Mouse (Mus musculus): Measurements from ENCODE around the gene Zfr2. TPM values are rescaled to one million over a fixed set of nuclear protein-coding genes. Genes with fewer than 3 reads are reported as not detected.

Zfr2 gene
- total and polyA plus RNA-seq, 3 experiments: 1.9 to 7.1 (median 2.6) TPM

- Histone ChIP-seq H3K27me3 (ENCODE audit: insufficient read depth, low read length) (peaks cover 15% of the 10 kb centered on the region), H3K4me3 (ENCODE audit: low read depth, low read length) (no peak overlapping the region), H3K36me3 (replicated peaks) (peaks cover 67% of the 10 kb centered on the region), H3K4me1 (ENCODE audit: insufficient read depth, low read depth, low read length) (peaks cover 59% of the 10 kb centered on the region), H3K9me3 (replicated peaks) (no peaks in the 10 kb centered on the region)
- ATAC-seq (ENCODE audit: extremely low read depth, insufficient number of reproducible peaks, low FRiP score, poor library complexity, severe bottlenecking) (no peak), DNase-seq (ENCODE audit: low spot score) (no peak)
- TF ChIP-seq CTCF (IDR thresholded peaks at IDR 0.05; ENCODE audit: low read depth, low read length) (no peak), GATA2 (IDR thresholded peaks at IDR 0.05; ENCODE audit: borderline replicate concordance, low read depth, low read length) (no peak), GATA1 (IDR thresholded peaks at IDR 0.05; ENCODE audit: borderline replicate concordance, low read length) (no peak), POLR2AphosphoS5 (IDR thresholded peaks at IDR 0.05; ENCODE audit: insufficient replicate concordance, low read depth, low read length) (no peak), TAL1 (conservative IDR thresholded peaks at IDR 0.05; ENCODE audit: low read depth, low read length) (no peak)
Observed at GRCm38 (mm10) chr10:81190912-81191321, 42.0 kb upstream of the Zfr2 start.

GRCm38 (mm10) chr10:81191342-81191982 is 41.5 kb upstream of the Zfr2 start:
- H3K9me3 ChIP-seq (replicated peaks): no peaks in the 10 kb centered on the region
- H3K4me1 ChIP-seq (ENCODE audit: insufficient read depth, low read depth, low read length): peaks cover 59% of the 10 kb centered on the region
- peaks cover 64% of the 10 kb centered on the region for H3K36me3 ChIP-seq (replicated peaks)
- H3K4me3 ChIP-seq (ENCODE audit: low read depth, low read length): no peak overlapping the region; the same call in 1 of the 2 replicates
- TF ChIP-seq GATA2 (IDR thresholded peaks at IDR 0.05; ENCODE audit: borderline replicate concordance, low read depth, low read length): no peak
- ATAC-seq (ENCODE audit: extremely low read depth, insufficient number of reproducible peaks, low FRiP score, poor library complexity, severe bottlenecking): no peak
- H3K27me3 ChIP-seq (ENCODE audit: insufficient read depth, low read length): peaks cover 20% of the 10 kb centered on the region
- no peak for DNase-seq (ENCODE audit: low spot score)

- Histone ChIP-seq H3K4me1 (ENCODE audit: insufficient read depth, low read depth, low read length) (peaks cover 51% of the 10 kb centered on the region), H3K9me3 (replicated peaks) (no peaks in the 10 kb centered on the region), H3K36me3 (replicated peaks) (peaks cover 54% of the 10 kb centered on the region), H3K27me3 (ENCODE audit: insufficient read depth, low read length) (peaks cover 30% of the 10 kb centered on the region), H3K4me3 (ENCODE audit: low read depth, low read length) (peak overlapping the region; percentile 75)
- ATAC-seq (ENCODE audit: extremely low read depth, insufficient number of reproducible peaks, low FRiP score, poor library complexity, severe bottlenecking) (peak; percentile 45; the same call in 1 of the 2 replicates), DNase-seq (ENCODE audit: low spot score) (peak; percentile 87)
- TF ChIP-seq GATA2 (IDR thresholded peaks at IDR 0.05; ENCODE audit: borderline replicate concordance, low read depth, low read length) (no peak), GATA1 (IDR thresholded peaks at IDR 0.05; ENCODE audit: borderline replicate concordance, low read length) (no peak), CTCF (IDR thresholded peaks at IDR 0.05; ENCODE audit: low read depth, low read length) (no peak), TAL1 (conservative IDR thresholded peaks at IDR 0.05; ENCODE audit: low read depth, low read length) (no peak), POLR2AphosphoS5 (IDR thresholded peaks at IDR 0.05; ENCODE audit: insufficient replicate concordance, low read depth, low read length) (no peak)
Observed at GRCm38 (mm10) chr10:81192270-81192967, 40.5 kb upstream of the Zfr2 start.

GRCm38 (mm10) chr10:81192968-81193501 is 39.9 kb upstream of the Zfr2 start:
- peak overlapping the region; percentile 75 for H3K4me3 ChIP-seq (ENCODE audit: low read depth, low read length)
- peaks cover 48% of the 10 kb centered on the region for H3K36me3 ChIP-seq (replicated peaks)
- TF ChIP-seq CTCF (IDR thresholded peaks at IDR 0.05; ENCODE audit: low read depth, low read length): no peak
- TF ChIP-seq POLR2AphosphoS5 (IDR thresholded peaks at IDR 0.05; ENCODE audit: insufficient replicate concordance, low read depth, low read length): 0 out of 2 replicates have a peak, but pooled peaks have one; percentile 74
- no peak for TF ChIP-seq GATA1 (IDR thresholded peaks at IDR 0.05; ENCODE audit: borderline replicate concordance, low read length)
- TF ChIP-seq TAL1 (conservative IDR thresholded peaks at IDR 0.05; ENCODE audit: low read depth, low read length): no peak
- TF ChIP-seq GATA2 (IDR thresholded peaks at IDR 0.05; ENCODE audit: borderline replicate concordance, low read depth, low read length): no peak
- DNase-seq (ENCODE audit: low spot score): no peak
- H3K4me1 ChIP-seq (ENCODE audit: insufficient read depth, low read depth, low read length): peaks cover 50% of the 10 kb centered on the region
- ATAC-seq (ENCODE audit: extremely low read depth, insufficient number of reproducible peaks, low FRiP score, poor library complexity, severe bottlenecking): no peak
- H3K9me3 ChIP-seq (replicated peaks): no peaks in the 10 kb centered on the region
- peaks cover 32% of the 10 kb centered on the region for H3K27me3 ChIP-seq (ENCODE audit: insufficient read depth, low read length)

DNA sequence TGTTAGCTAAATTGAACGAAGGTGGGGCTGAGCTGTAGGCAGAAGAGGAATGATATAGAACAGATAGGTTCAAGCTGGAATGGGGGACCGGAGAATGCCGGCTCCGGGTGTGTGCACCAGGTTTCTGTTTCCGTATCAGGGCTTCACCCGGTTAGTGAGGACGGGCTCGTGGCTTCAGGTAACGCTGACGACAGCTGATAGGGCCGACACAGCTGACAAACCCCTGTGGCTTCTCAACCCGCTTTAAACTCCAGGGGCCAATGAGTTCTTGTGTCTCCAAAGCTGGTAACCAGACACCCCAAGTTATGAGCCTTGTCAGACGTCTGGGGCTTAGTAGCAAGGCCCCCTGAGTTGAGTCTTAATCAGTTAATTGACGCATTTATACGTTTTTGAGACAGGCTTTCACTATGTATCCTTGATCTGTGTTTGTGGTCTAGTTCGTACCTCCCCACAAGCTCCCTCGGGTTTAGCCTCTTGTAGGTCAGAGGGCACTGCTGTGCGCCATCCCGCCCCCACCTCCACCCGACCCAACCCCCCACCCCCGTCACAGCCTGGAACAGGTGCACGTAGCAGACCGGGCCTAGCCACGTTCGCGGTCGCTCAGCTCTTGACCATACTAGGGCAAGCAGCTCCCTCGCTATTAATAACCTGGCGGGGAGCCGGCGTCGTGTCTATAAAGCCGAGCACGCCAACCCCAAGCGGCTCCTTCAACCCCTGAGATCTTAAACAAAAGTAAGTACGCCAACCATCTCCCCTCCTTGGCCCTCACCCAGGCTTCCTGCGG is 38.8 kb upstream of the Zfr2 start:
- no peak overlapping the region for H3K4me3 ChIP-seq (ENCODE audit: low read depth, low read length)
- H3K36me3 ChIP-seq (replicated peaks): peaks cover 39% of the 10 kb centered on the region
- no peaks in the 10 kb centered on the region for H3K9me3 ChIP-seq (replicated peaks)
- peaks cover 37% of the 10 kb centered on the region for H3K27me3 ChIP-seq (ENCODE audit: insufficient read depth, low read length)
- DNase-seq (ENCODE audit: low spot score): no peak
- H3K4me1 ChIP-seq (ENCODE audit: insufficient read depth, low read depth, low read length): peaks cover 50% of the 10 kb centered on the region
- TF ChIP-seq POLR2AphosphoS5 (IDR thresholded peaks at IDR 0.05; ENCODE audit: insufficient replicate concordance, low read depth, low read length) (no peak), GATA1 (IDR thresholded peaks at IDR 0.05; ENCODE audit: borderline replicate concordance, low read length) (no peak), TAL1 (conservative IDR thresholded peaks at IDR 0.05; ENCODE audit: low read depth, low read length) (no peak), CTCF (IDR thresholded peaks at IDR 0.05; ENCODE audit: low read depth, low read length) (no peak), GATA2 (IDR thresholded peaks at IDR 0.05; ENCODE audit: borderline replicate concordance, low read depth, low read length) (no peak)
- no peak for ATAC-seq (ENCODE audit: extremely low read depth, insufficient number of reproducible peaks, low FRiP score, poor library complexity, severe bottlenecking)

GRCm38 (mm10) chr10:81195300-81195699 is 37.7 kb upstream of the Zfr2 start:
- H3K27me3 ChIP-seq (ENCODE audit: insufficient read depth, low read length): peaks cover 47% of the 10 kb centered on the region

More at GRCm38 (mm10) chr10:81195300-81195699, 37.7 kb upstream of the Zfr2 start:
- Histone ChIP-seq H3K4me3 (ENCODE audit: low read depth, low read length) (no peak overlapping the region), H3K4me1 (ENCODE audit: insufficient read depth, low read depth, low read length) (peaks cover 42% of the 10 kb centered on the region), H3K9me3 (replicated peaks) (no peaks in the 10 kb centered on the region), H3K36me3 (replicated peaks) (peaks cover 29% of the 10 kb centered on the region)
- TF ChIP-seq GATA2 (IDR thresholded peaks at IDR 0.05; ENCODE audit: borderline replicate concordance, low read depth, low read length) (no peak), GATA1 (IDR thresholded peaks at IDR 0.05; ENCODE audit: borderline replicate concordance, low read length) (no peak), CTCF (IDR thresholded peaks at IDR 0.05; ENCODE audit: low read depth, low read length) (no peak), TAL1 (conservative IDR thresholded peaks at IDR 0.05; ENCODE audit: low read depth, low read length) (no peak), POLR2AphosphoS5 (IDR thresholded peaks at IDR 0.05; ENCODE audit: insufficient replicate concordance, low read depth, low read length) (no peak)
- ATAC-seq (ENCODE audit: extremely low read depth, insufficient number of reproducible peaks, low FRiP score, poor library complexity, severe bottlenecking) (no peak), DNase-seq (ENCODE audit: low spot score) (no peak)
